Mouse (Mus musculus): ENCODE measurements around the gene Fgfr2. TPM values are rescaled to one million over a fixed set of nuclear protein-coding genes. Genes with fewer than 3 reads are reported as not detected.

Gene Fgfr2
- polyA plus RNA-seq, 1 experiment from 2014 or later: 17.2 TPM

DNA sequence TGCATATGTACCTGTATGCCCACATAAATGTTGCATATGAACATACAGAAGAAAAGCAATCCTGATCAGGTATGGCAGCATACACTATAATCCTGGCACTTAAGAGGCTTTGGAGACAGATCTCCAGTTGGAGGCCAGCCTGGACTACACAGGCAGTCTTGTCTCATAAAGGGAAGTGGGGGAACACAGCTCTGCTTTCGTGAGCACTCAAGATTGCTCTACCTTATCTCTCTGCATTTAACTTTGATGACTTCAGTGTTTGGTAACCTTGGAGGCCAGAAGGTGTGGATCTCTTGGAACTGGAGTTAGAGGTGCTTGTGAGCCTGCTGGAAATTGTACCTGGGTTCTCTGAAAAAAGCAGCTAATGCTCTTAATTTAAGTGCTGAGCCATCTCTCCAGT, 242.9 kb downstream of the Fgfr2 start:
- Histone ChIP-seq H3K36me3 (peaks cover 90% of the 10 kb centered on the region), H3K4me2 (no peak overlapping the region), H3K9ac (no peak overlapping the region), H3K9me3 (replicated peaks) (no peaks in the 10 kb centered on the region), H3K27ac (no peak overlapping the region), H3K4me1 (replicated peaks) (no peaks in the 10 kb centered on the region), H3K4me3 (no peak overlapping the region), H3K27me3 (no peaks in the 10 kb centered on the region)
- no peak for ATAC-seq (replicated peaks; ENCODE audit: insufficient number of reproducible peaks, insufficient read depth, low FRiP score, low read depth)
- 49% methylated on average over 1 of the region's 1 CpGs for WGBS

DNA sequence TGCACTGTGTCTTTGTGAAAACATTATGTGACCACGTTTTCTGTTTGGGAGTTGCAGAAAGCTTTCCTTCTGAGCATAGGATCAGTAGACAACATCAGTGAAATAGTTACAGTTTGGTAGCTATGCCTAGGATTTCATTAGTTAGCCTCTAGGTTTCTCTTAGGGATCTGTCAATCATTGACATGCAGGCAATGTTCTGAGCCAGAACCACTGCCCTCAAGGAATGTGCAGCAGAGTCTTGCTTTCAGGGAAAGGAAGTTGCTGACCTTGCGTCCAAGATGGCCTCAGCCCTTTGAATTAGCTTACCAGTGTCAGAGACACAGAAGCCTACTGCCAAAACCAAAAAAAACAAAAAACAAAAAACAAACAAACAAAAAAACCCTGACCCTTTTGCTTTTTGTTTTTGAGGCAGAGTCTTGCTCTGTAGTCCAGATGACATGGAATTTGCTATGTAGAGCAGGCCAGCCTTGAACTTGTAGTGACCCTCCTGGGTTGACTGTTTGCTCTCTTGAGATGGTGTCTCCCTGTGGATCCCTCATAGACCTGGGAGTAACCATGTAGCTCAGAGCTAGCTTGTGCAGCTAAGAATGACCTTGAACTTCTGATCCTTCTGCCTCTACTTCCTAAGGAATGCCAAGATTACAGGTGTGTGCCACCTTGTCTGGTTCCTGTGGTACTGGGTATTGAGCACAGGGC, 247.6 kb downstream of the Fgfr2 start:
- H3K9ac ChIP-seq: no peak overlapping the region
- no peaks in the 10 kb centered on the region for H3K4me1 ChIP-seq (replicated peaks)
- no peak overlapping the region for H3K4me2 ChIP-seq
- no peak overlapping the region for H3K4me3 ChIP-seq
- H3K27ac ChIP-seq: no peak overlapping the region
- peaks cover 87% of the 10 kb centered on the region for H3K36me3 ChIP-seq
- H3K27me3 ChIP-seq: no peaks in the 10 kb centered on the region
- no peaks in the 10 kb centered on the region for H3K9me3 ChIP-seq (replicated peaks)
- no peak for ATAC-seq (replicated peaks; ENCODE audit: insufficient number of reproducible peaks, insufficient read depth, low FRiP score, low read depth)
- WGBS: 90% methylated on average over 2 of the region's 2 CpGs

DNA sequence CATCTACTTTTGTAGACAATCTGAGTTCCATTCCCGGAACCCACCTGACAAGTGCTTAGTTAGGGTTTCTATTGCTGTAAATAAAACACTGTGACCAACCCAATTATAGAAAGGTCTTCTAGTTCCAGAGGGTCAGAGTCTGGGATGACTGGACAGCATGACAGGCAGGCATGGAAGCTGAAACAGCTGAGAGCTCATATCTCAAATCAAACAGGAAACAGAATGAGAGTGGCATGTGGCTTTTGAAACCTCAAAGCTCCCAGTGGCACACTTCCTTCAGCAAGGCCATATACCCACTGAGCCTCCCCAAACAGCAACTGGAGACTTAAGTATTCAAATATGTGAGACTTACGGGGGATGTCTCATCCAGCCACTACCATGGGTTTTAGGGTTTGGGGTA, 250.1 kb downstream of the Fgfr2 start:
- Histone ChIP-seq H3K4me3 (no peak overlapping the region), H3K4me2 (no peak overlapping the region), H3K9ac (no peak overlapping the region), H3K27me3 (no peaks in the 10 kb centered on the region), H3K27ac (no peak overlapping the region), H3K9me3 (replicated peaks) (no peaks in the 10 kb centered on the region), H3K36me3 (peaks cover 71% of the 10 kb centered on the region), H3K4me1 (replicated peaks) (no peaks in the 10 kb centered on the region)
- 80% methylated on average over 2 of the region's 2 CpGs for WGBS
- no peak for ATAC-seq (replicated peaks; ENCODE audit: insufficient number of reproducible peaks, insufficient read depth, low FRiP score, low read depth)

DNA sequence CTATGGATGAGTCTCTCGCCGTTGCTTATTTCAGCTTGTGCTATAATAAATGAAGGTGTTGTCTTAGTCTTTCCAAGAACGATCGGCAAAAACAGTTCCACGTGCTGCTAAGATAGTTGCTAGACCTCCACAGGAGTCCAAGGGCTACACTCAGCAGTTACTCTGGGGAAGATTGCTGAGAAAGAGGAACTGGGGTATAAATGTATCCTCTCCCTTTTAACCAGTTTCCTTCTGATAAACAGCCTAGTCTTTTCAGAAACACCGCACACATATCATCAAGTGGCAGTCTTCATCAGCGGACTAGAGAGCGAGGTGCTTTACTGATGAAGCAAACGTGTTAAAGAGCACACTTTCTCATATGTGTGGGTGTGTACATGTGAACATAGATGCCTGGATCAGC, 256.8 kb downstream of the Fgfr2 start:
- H3K4me2 ChIP-seq: no peak overlapping the region
- H3K36me3 ChIP-seq: peaks cover 31% of the 10 kb centered on the region
- no peaks in the 10 kb centered on the region for H3K27me3 ChIP-seq
- no peaks in the 10 kb centered on the region for H3K9me3 ChIP-seq (replicated peaks)
- H3K4me3 ChIP-seq: no peak overlapping the region
- no peak for ATAC-seq (replicated peaks; ENCODE audit: insufficient number of reproducible peaks, insufficient read depth, low FRiP score, low read depth)
- no peak overlapping the region for H3K9ac ChIP-seq
- 91% methylated on average over 9 of the region's 9 CpGs for WGBS
- H3K4me1 ChIP-seq (replicated peaks): peaks cover 1% of the 10 kb centered on the region; the same call in 1 of the 2 replicates
- no peak overlapping the region for H3K27ac ChIP-seq

DNA sequence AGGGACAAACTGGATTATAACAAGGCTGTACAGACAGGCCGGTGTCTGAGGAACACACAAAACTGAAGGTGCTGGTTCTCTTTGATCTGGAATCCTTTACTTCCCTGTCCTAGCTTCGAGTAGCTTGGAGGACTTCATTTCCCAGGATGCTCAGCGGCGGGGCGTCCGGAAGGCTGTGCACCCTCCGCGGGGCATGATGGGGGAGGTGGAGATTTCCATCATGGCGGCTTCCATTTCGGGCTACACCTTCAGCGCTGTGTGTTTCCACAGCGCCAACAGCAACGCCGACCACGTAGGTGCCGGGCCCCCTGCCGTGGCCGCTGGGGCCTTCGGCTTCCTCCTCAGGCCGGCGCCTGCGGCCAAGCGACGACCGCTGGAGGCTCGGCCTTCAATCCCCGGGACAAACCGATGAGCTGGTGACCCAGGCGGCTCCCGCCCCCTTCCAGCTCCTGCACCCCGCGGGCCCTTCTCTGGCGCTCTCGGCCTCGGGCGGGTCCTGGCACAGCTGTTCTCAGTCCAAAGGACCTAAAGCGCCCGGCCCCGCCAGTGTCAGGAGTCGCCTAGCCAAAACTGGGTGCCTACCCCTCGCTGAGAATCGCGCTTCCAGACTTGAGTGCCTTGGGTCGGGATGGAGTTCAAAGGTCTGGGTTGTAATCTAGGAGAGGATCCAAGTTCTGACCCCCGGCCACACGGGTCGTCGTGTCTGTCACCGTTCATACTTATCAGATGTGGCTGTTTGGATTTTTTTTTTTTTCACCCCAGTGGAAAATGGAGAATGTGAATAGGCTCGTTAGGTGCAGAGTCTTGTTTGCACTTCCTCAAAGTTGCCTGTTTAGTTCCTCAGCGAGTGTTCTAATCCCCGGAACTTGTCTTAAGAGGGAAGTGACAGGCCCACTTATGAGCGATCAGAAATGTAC, 263.9 kb downstream of the Fgfr2 start, which contains the start of gene Abraxas2:
Gene Abraxas2 (plus strand): TSS at position 184 of the 917 bp plus-strand sequence.
- Histone ChIP-seq H3K9ac (peak within 1 kb of the TSS; percentile 93), H3K27ac (peak within 1 kb of the TSS; percentile 92), H3K4me3 (peak within 1 kb of the TSS; percentile 97), H3K36me3 (0 out of 2 replicates have a peak, but pooled peaks cover 2% of the 10 kb centered on the region), H3K4me2 (peak within 1 kb of the TSS; percentile 78), H3K27me3 (no peaks in the 10 kb centered on the region), H3K4me1 (replicated peaks) (peaks cover 16% of the 10 kb centered on the region), H3K9me3 (replicated peaks) (no peaks in the 10 kb centered on the region)
- WGBS: under 1% methylated on average over 53 of the region's 53 CpGs
- ATAC-seq (replicated peaks; ENCODE audit: insufficient number of reproducible peaks, insufficient read depth, low FRiP score, low read depth): peak; percentile 89

DNA sequence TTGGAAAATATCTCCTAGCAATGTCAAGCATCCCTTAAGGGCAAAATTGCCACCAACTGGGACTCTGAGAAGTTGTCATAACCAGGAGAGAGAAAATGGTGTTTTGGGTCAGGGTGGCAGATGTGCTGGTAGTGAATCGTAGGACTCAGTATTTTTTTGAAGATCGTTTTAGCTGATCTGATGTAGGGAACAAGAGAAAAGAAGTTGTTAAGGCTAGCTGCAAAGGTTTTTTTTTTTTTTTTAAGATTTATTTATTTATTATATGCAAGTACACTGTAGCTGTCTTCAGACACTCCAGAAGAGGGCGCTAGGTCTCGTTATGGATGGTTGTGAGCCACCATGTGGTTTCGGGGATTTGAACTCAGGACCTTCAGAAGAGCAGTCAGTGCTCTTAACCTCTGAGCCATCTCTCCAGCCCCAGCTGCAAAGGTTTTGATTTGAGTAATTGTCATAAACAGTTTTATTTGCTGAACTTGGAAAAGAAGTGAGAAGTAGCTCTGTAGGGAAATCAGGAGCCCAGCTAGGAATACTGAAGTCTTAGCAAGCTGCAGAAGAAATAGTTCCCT, 265.0 kb downstream of the Fgfr2 start:
- Histone ChIP-seq H3K4me1 (replicated peaks) (peaks cover 16% of the 10 kb centered on the region), H3K4me2 (no peak overlapping the region), H3K27me3 (no peaks in the 10 kb centered on the region), H3K9ac (no peak overlapping the region), H3K9me3 (replicated peaks) (no peaks in the 10 kb centered on the region), H3K36me3 (no peaks in the 10 kb centered on the region), H3K4me3 (no peak overlapping the region), H3K27ac (no peak overlapping the region)
- no peak for ATAC-seq (replicated peaks; ENCODE audit: insufficient number of reproducible peaks, insufficient read depth, low FRiP score, low read depth)
- 65% methylated on average over 5 of the region's 5 CpGs for WGBS

DNA sequence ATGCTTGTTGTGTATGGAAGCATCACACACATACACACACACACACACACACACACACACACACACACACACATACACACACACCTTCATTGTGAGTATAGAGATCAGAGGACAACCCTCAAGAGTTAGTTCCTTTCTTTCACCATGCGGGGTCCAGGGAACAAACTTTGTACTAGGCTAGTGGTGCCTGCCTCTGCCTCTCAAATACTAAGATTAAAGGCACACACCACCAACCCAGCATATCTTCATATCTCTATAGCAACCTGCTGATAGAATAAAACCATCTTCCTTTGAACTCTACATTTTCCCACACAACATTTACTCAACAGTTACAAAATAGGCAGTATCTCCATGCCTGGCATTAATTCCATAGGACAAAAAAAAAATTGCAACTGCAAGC, 267.1 kb downstream of the Fgfr2 start:
- no peak overlapping the region for H3K27ac ChIP-seq
- no peaks in the 10 kb centered on the region for H3K27me3 ChIP-seq
- H3K4me1 ChIP-seq (replicated peaks): peaks cover 22% of the 10 kb centered on the region
- H3K9ac ChIP-seq: no peak overlapping the region
- no peaks in the 10 kb centered on the region for H3K9me3 ChIP-seq (replicated peaks)
- no peaks in the 10 kb centered on the region for H3K36me3 ChIP-seq
- 82% methylated on average over 1 of the region's 1 CpGs for WGBS
- ATAC-seq (replicated peaks; ENCODE audit: insufficient number of reproducible peaks, insufficient read depth, low FRiP score, low read depth): no peak
- H3K4me2 ChIP-seq: no peak overlapping the region
- no peak overlapping the region for H3K4me3 ChIP-seq

DNA sequence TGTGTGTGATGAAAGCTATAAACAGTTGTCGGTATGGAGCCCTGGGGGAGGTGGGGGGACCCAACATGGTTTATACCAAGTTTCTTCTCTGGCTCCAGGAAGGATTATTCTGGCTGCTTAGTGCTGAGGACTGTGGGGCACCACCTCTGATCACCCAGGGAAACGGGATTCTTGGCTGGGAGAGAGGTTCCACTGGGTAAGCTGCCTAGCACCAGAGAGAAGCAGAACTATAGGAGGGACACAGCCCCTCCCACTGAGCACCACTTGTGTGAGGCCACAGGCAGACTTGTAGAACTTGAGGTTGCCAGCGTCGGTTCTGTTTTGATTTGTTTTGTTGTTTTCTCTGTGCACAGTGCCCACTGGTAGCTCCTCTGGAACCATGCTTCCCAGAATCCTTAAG, 269.2 kb downstream of the Fgfr2 start:
- no peak for ATAC-seq (replicated peaks; ENCODE audit: insufficient number of reproducible peaks, insufficient read depth, low FRiP score, low read depth)
- Histone ChIP-seq H3K36me3 (peaks cover 15% of the 10 kb centered on the region; the same call in 1 of the 2 replicates), H3K9me3 (replicated peaks) (no peaks in the 10 kb centered on the region), H3K9ac (no peak overlapping the region), H3K4me3 (no peak overlapping the region), H3K4me1 (replicated peaks) (peaks cover 12% of the 10 kb centered on the region), H3K27ac (no peak overlapping the region), H3K4me2 (no peak overlapping the region), H3K27me3 (no peaks in the 10 kb centered on the region)
- WGBS: 69% methylated on average over 4 of the region's 4 CpGs

DNA sequence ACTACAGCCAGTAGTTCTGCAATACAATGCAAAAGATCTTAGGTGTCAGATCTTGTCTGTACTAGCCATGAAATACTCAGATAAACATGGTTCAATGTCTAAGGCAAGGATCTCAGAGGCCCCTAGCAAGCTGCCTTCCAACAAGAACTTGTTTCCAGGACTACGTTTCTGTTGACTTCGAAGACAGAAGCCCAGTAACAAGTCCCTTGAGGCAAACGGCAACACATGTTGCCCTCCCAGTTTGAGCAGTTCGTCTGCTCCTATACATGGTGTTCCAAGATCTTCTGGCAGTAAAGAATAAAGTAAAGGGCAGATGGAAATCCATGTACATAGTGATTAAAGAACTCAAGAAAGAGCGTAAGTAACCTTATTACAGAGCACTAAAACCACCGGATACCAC, 269.8 kb downstream of the Fgfr2 start:
- H3K4me3 ChIP-seq: no peak overlapping the region
- peaks cover 21% of the 10 kb centered on the region; the same call in 1 of the 2 replicates for H3K36me3 ChIP-seq
- H3K9me3 ChIP-seq (replicated peaks): no peaks in the 10 kb centered on the region
- no peak for ATAC-seq (replicated peaks; ENCODE audit: insufficient number of reproducible peaks, insufficient read depth, low FRiP score, low read depth)
- H3K4me2 ChIP-seq: no peak overlapping the region
- no peak overlapping the region for H3K9ac ChIP-seq
- H3K27ac ChIP-seq: no peak overlapping the region
- 80% methylated on average over 6 of the region's 6 CpGs for WGBS
- H3K4me1 ChIP-seq (replicated peaks): peaks cover 8% of the 10 kb centered on the region
- H3K27me3 ChIP-seq: no peaks in the 10 kb centered on the region

DNA sequence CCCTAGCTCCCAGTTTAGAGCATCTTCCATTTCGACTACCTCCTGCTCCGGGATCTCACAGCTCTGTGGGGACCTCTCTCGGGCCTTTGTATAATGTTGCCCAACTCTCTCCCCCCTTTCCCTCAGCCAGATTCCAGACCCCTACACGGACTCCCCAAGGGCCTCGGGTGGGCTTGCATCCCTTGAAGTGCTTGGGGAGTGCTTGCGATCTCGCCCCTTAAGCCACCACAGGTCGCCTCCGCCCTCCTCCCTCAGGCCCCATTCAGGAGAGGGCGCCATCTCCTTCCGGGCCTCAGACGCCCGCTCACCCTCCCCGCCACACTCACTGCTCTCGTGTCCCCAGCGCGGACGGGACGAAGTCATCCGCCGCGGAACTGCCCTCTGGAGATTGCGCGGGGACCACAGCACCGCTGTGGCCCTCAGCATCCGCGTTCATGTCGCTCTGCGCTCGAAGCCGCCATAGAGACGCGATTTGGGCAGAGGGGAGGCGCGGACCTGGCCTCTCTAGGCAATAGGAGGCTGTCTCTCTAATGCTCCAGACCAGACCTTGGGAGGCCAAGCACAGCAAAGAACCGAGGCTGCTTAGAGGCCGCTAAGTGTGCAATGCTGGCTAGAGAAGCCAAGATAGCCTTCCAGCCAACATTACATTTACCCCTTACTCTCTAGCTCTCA, 270.8 kb downstream of the Fgfr2 start, which contains the start of gene Eef1akmt2:
Gene Eef1akmt2 (minus strand): TSS at position 501 of the 672 bp plus-strand sequence.
- Histone ChIP-seq H3K9me3 (replicated peaks) (no peaks in the 10 kb centered on the region), H3K27ac (peak within 1 kb of the TSS; percentile 96), H3K4me1 (replicated peaks) (peaks cover 8% of the 10 kb centered on the region), H3K4me2 (peak within 1 kb of the TSS; percentile 63), H3K9ac (peak within 1 kb of the TSS; percentile 90), H3K4me3 (peak within 1 kb of the TSS; percentile 73), H3K36me3 (peaks cover 28% of the 10 kb centered on the region), H3K27me3 (no peaks in the 10 kb centered on the region)
- ATAC-seq (replicated peaks; ENCODE audit: insufficient number of reproducible peaks, insufficient read depth, low FRiP score, low read depth): peak; percentile 93
- WGBS: under 1% methylated on average over 37 of the region's 37 CpGs

DNA sequence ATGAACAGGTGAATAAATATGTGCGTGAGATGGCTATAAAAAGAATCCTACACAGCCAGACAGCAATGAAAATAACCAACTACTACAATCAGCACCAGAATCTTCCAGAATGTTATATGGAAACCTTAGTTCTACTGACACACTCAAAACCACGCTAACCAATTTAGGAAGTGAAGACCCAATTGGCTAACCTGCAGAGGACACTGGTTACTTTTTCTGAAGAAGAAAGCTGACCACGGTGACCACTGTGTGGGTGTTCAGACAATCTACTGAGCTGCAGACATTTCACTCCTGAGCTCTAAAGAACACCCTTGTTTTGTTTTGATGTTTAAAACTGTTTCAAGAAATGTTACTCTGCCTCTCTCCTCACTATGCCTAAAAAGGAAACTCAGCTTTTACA, 280.0 kb downstream of the Fgfr2 start:
- Histone ChIP-seq H3K9ac (no peak overlapping the region), H3K9me3 (replicated peaks) (no peaks in the 10 kb centered on the region), H3K4me1 (replicated peaks) (peaks cover 2% of the 10 kb centered on the region), H3K27me3 (no peaks in the 10 kb centered on the region), H3K4me2 (no peak overlapping the region), H3K4me3 (no peak overlapping the region), H3K36me3 (peaks cover 5% of the 10 kb centered on the region), H3K27ac (no peak overlapping the region)
- WGBS: 85% methylated on average over 3 of the region's 3 CpGs
- no peak for ATAC-seq (replicated peaks; ENCODE audit: insufficient number of reproducible peaks, insufficient read depth, low FRiP score, low read depth)
